Mouse (Mus musculus): ENCODE results near the gene Lpar5. TPM values are rescaled to one million over a fixed set of nuclear protein-coding genes. Genes with fewer than 3 reads are reported as not detected.

Gene Lpar5
- polyA plus RNA-seq, 1 experiment: 223 TPM

DNA sequence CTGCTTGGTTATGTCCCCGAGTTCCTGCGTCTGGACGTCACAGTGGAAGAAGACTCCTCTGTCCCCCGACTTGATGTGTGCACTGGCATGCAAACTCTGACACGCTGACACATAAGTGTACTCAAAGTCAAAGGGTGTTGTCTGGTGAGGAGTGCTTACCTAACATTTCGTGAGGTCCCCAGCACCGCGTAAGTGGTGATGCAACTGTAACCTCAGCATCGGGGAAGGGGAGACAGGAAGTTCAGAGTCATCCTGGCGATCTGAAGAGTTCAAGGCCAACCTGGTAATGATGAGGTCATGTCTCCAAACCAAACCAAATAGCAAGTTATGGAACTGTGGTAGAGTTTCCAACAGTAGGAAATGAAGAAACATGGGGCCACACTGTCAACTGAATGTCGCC lies 44.8 kb downstream of the Lpar5 start:
- 88% methylated on average over 11 of the region's 11 CpGs for WGBS
- Histone ChIP-seq H3K4me3 (ENCODE audit: low read depth, low read length) (no peak overlapping the region), H3K4me1 (ENCODE audit: control insufficient read depth, insufficient read depth, insufficient read length, low read length) (no peaks in the 10 kb centered on the region), H3K27me3 (ENCODE audit: control insufficient read depth, insufficient read depth, low read length) (no peaks in the 10 kb centered on the region), H3K36me3 (ENCODE audit: control insufficient read depth, insufficient read depth, low read length) (peaks cover 86% of the 10 kb centered on the region), H3K27ac (ENCODE audit: insufficient read depth, low read depth, low read length) (no peak overlapping the region)
- TF ChIP-seq CTCF (IDR thresholded peaks at IDR 0.05; ENCODE audit: extremely low read depth, insufficient read length, insufficient replicate concordance, low read depth, low read length): no peak
- no peak for TF ChIP-seq POLR2A (IDR thresholded peaks at IDR 0.05; ENCODE audit: low read depth, low read length)

DNA sequence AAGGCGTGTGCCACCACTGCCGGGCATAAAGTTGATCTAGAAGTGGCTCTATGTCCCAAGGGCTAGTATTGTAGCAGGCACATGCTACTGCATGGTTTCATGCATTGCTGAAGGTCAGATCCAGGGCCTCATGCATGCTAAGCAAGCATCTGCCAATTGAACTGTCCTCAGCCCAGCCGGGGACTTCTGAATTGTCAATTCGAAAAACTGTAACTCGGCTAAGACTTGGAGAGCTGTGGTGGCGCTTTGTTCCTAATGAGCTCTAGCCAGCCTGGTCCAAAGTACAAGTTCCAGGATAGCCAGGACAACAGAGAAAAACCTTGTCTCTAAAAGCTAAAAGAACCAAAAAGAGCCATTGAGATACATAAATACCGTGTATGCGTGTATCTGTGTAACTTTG lies 51.7 kb downstream of the Lpar5 start:
- H3K4me1 ChIP-seq (ENCODE audit: control insufficient read depth, insufficient read depth, insufficient read length, low read length): no peaks in the 10 kb centered on the region
- H3K4me3 ChIP-seq (ENCODE audit: low read depth, low read length): no peak overlapping the region
- 80% methylated on average over 8 of the region's 8 CpGs for WGBS
- H3K27ac ChIP-seq (ENCODE audit: insufficient read depth, low read depth, low read length): no peak overlapping the region
- peaks cover 82% of the 10 kb centered on the region for H3K36me3 ChIP-seq (ENCODE audit: control insufficient read depth, insufficient read depth, low read length)
- TF ChIP-seq CTCF (IDR thresholded peaks at IDR 0.05; ENCODE audit: extremely low read depth, insufficient read length, insufficient replicate concordance, low read depth, low read length): no peak
- TF ChIP-seq POLR2A (IDR thresholded peaks at IDR 0.05; ENCODE audit: low read depth, low read length): no peak
- no peaks in the 10 kb centered on the region for H3K27me3 ChIP-seq (ENCODE audit: control insufficient read depth, insufficient read depth, low read length)

DNA sequence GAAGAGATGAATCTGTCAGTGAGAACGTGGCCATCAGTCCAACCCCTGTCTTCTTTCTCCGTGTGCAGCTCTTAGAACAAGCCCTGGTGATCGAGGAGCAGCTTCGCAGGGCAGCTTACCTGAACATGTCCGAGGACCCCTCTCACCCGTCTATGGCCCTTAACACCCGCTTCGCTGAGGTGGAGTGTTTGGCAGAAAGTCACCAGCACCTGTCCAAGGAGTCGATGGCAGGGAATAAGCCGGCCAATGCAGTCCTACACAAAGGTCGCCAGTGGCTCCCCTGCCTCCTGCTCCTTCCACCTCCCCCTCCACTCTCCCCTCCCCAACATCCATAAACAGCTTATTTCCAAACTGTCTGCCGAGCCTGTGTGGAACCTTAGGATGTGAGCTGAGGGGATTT lies 61.0 kb downstream of the Lpar5 start:
- H3K4me1 ChIP-seq (ENCODE audit: control insufficient read depth, insufficient read depth, insufficient read length, low read length): no peaks in the 10 kb centered on the region; the same call in 1 of the 2 replicates
- H3K27me3 ChIP-seq (ENCODE audit: control insufficient read depth, insufficient read depth, low read length): no peaks in the 10 kb centered on the region
- TF ChIP-seq CTCF (IDR thresholded peaks at IDR 0.05; ENCODE audit: extremely low read depth, insufficient read length, insufficient replicate concordance, low read depth, low read length) (no peak), POLR2A (IDR thresholded peaks at IDR 0.05; ENCODE audit: low read depth, low read length) (no peak)
- no peak overlapping the region for H3K27ac ChIP-seq (ENCODE audit: insufficient read depth, low read depth, low read length)
- H3K4me3 ChIP-seq (ENCODE audit: low read depth, low read length): no peak overlapping the region
- H3K36me3 ChIP-seq (ENCODE audit: control insufficient read depth, insufficient read depth, low read length): peaks cover 46% of the 10 kb centered on the region
- WGBS: 89% methylated on average over 12 of the region's 12 CpGs

DNA sequence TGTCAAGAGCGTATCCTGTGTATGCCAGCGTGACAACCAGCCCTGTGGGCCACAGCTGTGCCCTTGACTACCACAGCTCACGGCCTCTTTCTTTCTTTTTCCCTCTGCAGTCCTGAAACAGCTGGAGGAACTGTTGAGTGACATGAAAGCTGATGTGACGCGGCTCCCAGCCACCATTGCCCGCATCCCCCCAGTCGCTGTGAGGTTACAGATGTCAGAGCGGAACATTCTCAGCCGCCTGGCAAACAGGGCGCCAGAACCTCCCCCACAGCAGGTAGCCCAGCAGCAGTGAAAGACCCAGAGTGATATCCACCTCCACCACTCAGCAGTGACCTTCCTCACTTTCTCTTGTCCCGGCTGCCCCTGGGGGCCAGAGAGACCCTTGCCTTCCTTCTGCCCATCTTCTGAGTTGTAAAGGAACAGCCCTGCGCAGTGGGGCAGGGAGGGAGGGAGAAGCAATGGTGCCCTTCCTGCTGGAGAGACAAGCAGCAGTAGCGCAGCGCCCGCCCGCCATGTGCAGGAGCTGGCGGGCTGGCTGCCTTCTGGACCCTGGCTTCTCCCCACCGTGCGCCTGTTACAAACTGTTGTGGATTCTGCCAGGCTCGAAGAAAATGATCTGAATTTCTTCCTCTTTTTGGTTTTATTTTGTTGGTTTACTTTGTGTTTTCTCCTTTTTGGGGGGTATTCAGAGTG lies 62.1 kb downstream of the Lpar5 start:
- TF ChIP-seq CTCF (IDR thresholded peaks at IDR 0.05; ENCODE audit: extremely low read depth, insufficient read length, insufficient replicate concordance, low read depth, low read length): no peak
- TF ChIP-seq POLR2A (IDR thresholded peaks at IDR 0.05; ENCODE audit: low read depth, low read length): no peak

DNA sequence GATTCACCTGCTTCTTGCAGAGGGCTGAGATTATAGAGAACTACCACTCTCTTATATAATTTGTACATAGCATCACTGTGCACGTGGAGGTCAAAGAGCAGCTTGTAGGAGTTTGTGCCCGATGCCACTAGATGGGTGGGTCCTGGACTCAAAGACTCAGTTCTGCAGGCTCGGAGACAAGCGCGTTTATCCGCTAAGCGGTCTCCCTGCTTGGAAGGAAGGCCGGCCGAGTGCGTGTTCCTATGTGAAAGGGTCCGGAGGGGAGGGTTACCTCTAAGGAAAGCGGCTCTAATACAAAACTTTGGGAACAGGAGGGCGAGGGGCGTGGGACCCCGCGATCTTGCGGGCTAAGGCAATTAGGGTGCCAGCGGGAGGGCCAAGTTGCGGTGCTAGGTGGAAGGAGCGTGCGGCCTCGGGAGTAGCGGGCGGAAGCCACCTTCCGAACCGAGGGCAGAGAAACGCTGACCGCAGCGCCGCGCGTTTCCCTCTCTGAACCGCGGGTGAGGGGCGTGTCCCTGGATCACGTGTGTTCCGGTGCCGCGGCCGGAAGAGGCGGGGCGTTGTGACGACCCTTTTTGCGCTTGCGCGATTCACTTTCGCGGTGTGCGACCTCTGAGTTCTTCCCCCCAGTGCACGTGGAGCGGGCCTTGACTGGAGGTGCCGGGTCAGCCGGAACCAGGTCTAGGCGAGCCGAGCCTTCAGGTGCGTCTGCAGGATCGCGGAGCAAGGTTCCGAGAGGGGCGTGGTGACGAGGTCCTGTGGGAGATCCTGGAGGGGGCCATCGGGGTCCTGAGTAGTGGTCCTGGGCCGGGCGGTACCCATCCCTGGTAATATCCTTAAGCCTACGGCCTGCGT lies 63.8 kb downstream of the Lpar5 start, which contains the start of gene Nop2:
Nop2 (plus strand) TSS at position 608 of the 855 bp plus-strand sequence.
- peak within 1 kb of the TSS; percentile 96 for H3K27ac ChIP-seq (ENCODE audit: insufficient read depth, low read depth, low read length)
- no peaks in the 10 kb centered on the region; the same call in 1 of the 2 replicates for H3K4me1 ChIP-seq (ENCODE audit: control insufficient read depth, insufficient read depth, insufficient read length, low read length)
- WGBS: under 1% methylated on average over 65 of the region's 66 CpGs
- peaks cover 32% of the 10 kb centered on the region for H3K36me3 ChIP-seq (ENCODE audit: control insufficient read depth, insufficient read depth, low read length)
- H3K27me3 ChIP-seq (ENCODE audit: control insufficient read depth, insufficient read depth, low read length): no peaks in the 10 kb centered on the region
- TF ChIP-seq CTCF (IDR thresholded peaks at IDR 0.05; ENCODE audit: extremely low read depth, insufficient read length, insufficient replicate concordance, low read depth, low read length): no peak
- peak; percentile 54 for TF ChIP-seq POLR2A (IDR thresholded peaks at IDR 0.05; ENCODE audit: low read depth, low read length)
- peak within 1 kb of the TSS; percentile 77 for H3K4me3 ChIP-seq (ENCODE audit: low read depth, low read length)

More for the DNA sequence above, 62.1 kb downstream of the Lpar5 start:
- WGBS: 91% methylated on average over 20 of the region's 20 CpGs
- Histone ChIP-seq H3K4me3 (ENCODE audit: low read depth, low read length) (no peak overlapping the region), H3K4me1 (ENCODE audit: control insufficient read depth, insufficient read depth, insufficient read length, low read length) (no peaks in the 10 kb centered on the region; the same call in 1 of the 2 replicates), H3K27ac (ENCODE audit: insufficient read depth, low read depth, low read length) (no peak overlapping the region), H3K36me3 (ENCODE audit: control insufficient read depth, insufficient read depth, low read length) (peaks cover 38% of the 10 kb centered on the region), H3K27me3 (ENCODE audit: control insufficient read depth, insufficient read depth, low read length) (no peaks in the 10 kb centered on the region)

Other genes starting within 250 kb of the Lpar5 start
- gene Usp5, start 238.4 kb upstream of the Lpar5 start, polyA plus RNA-seq (2012; rRNA removed): 26.7 and 53.0 TPM in 2 replicates
- gene Cdca3, start 238.4 kb upstream of the Lpar5 start, polyA plus RNA-seq (2012; rRNA removed): 32.2 and 52.9 TPM in 2 replicates
- 0.05 and 0.19 TPM in 2 replicates for gene Gnb3, start 227.6 kb upstream of the Lpar5 start, polyA plus RNA-seq (2012; rRNA removed)
- gene P3h3, start 210.2 kb upstream of the Lpar5 start, polyA plus RNA-seq (2012; rRNA removed): 8.1 and 8.7 TPM in 2 replicates
- 1.2 and 1.7 TPM in 2 replicates for gene Gpr162, start 203.9 kb upstream of the Lpar5 start, polyA plus RNA-seq (2012; rRNA removed)
- 3.7 and 5.8 TPM in 2 replicates for gene Cd4, start 179.7 kb upstream of the Lpar5 start, polyA plus RNA-seq (2012; rRNA removed)
- 4.5 and 7.0 TPM in 2 replicates for gene Lag3, start 156.2 kb upstream of the Lpar5 start, polyA plus RNA-seq (2012; rRNA removed)
- 683 and 1,784 TPM in 2 replicates for gene Ptms, start 147.8 kb upstream of the Lpar5 start, polyA plus RNA-seq (2012; rRNA removed)
- gene Mlf2, start 136.5 kb upstream of the Lpar5 start, polyA plus RNA-seq (2012; rRNA removed): 212 and 412 TPM in 2 replicates
- gene Cops7a, start 102.4 kb upstream of the Lpar5 start, polyA plus RNA-seq (2012; rRNA removed): 82.6 and 131 TPM in 2 replicates
- gene Pianp, start 71.2 kb upstream of the Lpar5 start, polyA plus RNA-seq (2012; rRNA removed): 2.8 and 5.0 TPM in 2 replicates
- 28.6 and 57.0 TPM in 2 replicates for gene Zfp384, start 58.8 kb upstream of the Lpar5 start, polyA plus RNA-seq (2012; rRNA removed)
- 14.2 and 32.7 TPM in 2 replicates for gene Ing4, start 28.2 kb upstream of the Lpar5 start, polyA plus RNA-seq (2012; rRNA removed)
- gene Acrbp, start 18.2 kb upstream of the Lpar5 start, polyA plus RNA-seq (2012; rRNA removed): 7.5 and 18.2 TPM in 2 replicates
- 39.9 and 64.3 TPM in 2 replicates for gene Chd4, start 28.1 kb downstream of the Lpar5 start, polyA plus RNA-seq (2012; rRNA removed)
- gene Nop2, start 64.0 kb downstream of the Lpar5 start, polyA plus RNA-seq (2012; rRNA removed): 6.5 and 7.8 TPM in 2 replicates
- gene Iffo1, start 77.3 kb downstream of the Lpar5 start, polyA plus RNA-seq (2012; rRNA removed): 7.0 and 13.0 TPM in 2 replicates
- 2,785 and 3,321 TPM in 2 replicates for gene Gapdh, start 98.5 kb downstream of the Lpar5 start, polyA plus RNA-seq (2012; rRNA removed)
- gene Ncapd2, start 123.8 kb downstream of the Lpar5 start, polyA plus RNA-seq (2012; rRNA removed): 24.3 and 53.4 TPM in 2 replicates
- 41.6 and 62.7 TPM in 2 replicates for gene Mrpl51, start 123.9 kb downstream of the Lpar5 start, polyA plus RNA-seq (2012; rRNA removed)
- gene Vamp1, start 147.6 kb downstream of the Lpar5 start, polyA plus RNA-seq (2012; rRNA removed): 5.0 and 7.7 TPM in 2 replicates
- 25.3 and 45.1 TPM in 2 replicates for gene Tapbpl, start 163.9 kb downstream of the Lpar5 start, polyA plus RNA-seq (2012; rRNA removed)
- 3.5 and 7.9 TPM in 2 replicates for gene Cd27, start 169.1 kb downstream of the Lpar5 start, polyA plus RNA-seq (2012; rRNA removed)
- not detected in 2 replicates for gene Tuba3a, start 218.1 kb downstream of the Lpar5 start, polyA plus RNA-seq (2012; rRNA removed)
- 122 and 167 TPM in 2 replicates for gene Ltbr, start 246.0 kb downstream of the Lpar5 start, polyA plus RNA-seq (2012; rRNA removed)